Mouse (Mus musculus): Measurements from ENCODE around the gene Ugt1a6a. TPM values are rescaled to one million over a fixed set of nuclear protein-coding genes. Genes with fewer than 3 reads are reported as not detected.
"Not testable (repeated sequence)": the region's sequence is repeated elsewhere in the genome, so short reads cannot be mapped to it uniquely, and the experiment has no call there.

Gene Ugt1a6a
- polyA plus RNA-seq, 1 experiment from 2014 or later, result 4.4 TPM

- Histone ChIP-seq H3K36me3 (no peaks in the 10 kb centered on the region), H3K27ac (replicated peaks) (no peak overlapping the region), H3K4me3 (no peak overlapping the region), H3K9ac (replicated peaks) (no peak overlapping the region), H3K9me3 (no peaks in the 10 kb centered on the region), H3K27me3 (no peaks in the 10 kb centered on the region), H3K4me1 (peaks cover 10% of the 10 kb centered on the region), H3K4me2 (replicated peaks) (no peak overlapping the region)
- ATAC-seq (replicated peaks), result no peak
- WGBS, result 90% methylated on average over 1 of the region's 1 CpGs
These were observed 3.5 kb downstream of the Ugt1a6a start for GRCm38 (mm10) chr1:88138145-88138544.

- H3K9ac ChIP-seq (replicated peaks), result not testable (repeated sequence)
These were observed 5.9 kb downstream of the Ugt1a6a start for GRCm38 (mm10) chr1:88140492-88140891.

GRCm38 (mm10) chr1:88143966-88144675 is 9.5 kb downstream of the Ugt1a6a start:
- H3K27ac ChIP-seq (replicated peaks); H3K4me3 ChIP-seq; H3K27me3 ChIP-seq; H3K9ac ChIP-seq (replicated peaks); H3K4me1 ChIP-seq; H3K4me2 ChIP-seq (replicated peaks); H3K36me3 ChIP-seq; H3K9me3 ChIP-seq: not testable (repeated sequence)
- WGBS, result 1% methylated on average over 5 of the region's 5 CpGs
- ATAC-seq (replicated peaks), result 0 out of 2 replicates have a peak, but pooled peaks have one; percentile 19

More at GRCm38 (mm10) chr1:88140492-88140891, 5.9 kb downstream of the Ugt1a6a start:
- not testable (repeated sequence) for H3K27ac ChIP-seq (replicated peaks); H3K27me3 ChIP-seq; ATAC-seq (replicated peaks); H3K9me3 ChIP-seq; H3K36me3 ChIP-seq; H3K4me1 ChIP-seq; H3K4me2 ChIP-seq (replicated peaks); H3K4me3 ChIP-seq
- WGBS, result 55% methylated on average over 1 of the region's 1 CpGs

- H3K4me1 ChIP-seq; H3K27me3 ChIP-seq; H3K36me3 ChIP-seq; H3K9ac ChIP-seq (replicated peaks); H3K27ac ChIP-seq (replicated peaks); H3K4me3 ChIP-seq; H3K4me2 ChIP-seq (replicated peaks); H3K9me3 ChIP-seq; ATAC-seq (replicated peaks): not testable (repeated sequence)
- WGBS, result 74% methylated on average over 2 of the region's 2 CpGs
These were observed 10.7 kb downstream of the Ugt1a6a start for GRCm38 (mm10) chr1:88145278-88145677.

- 94% methylated on average over 2 of the region's 2 CpGs for WGBS
- H3K27me3 ChIP-seq; ATAC-seq (replicated peaks); H3K4me3 ChIP-seq; H3K9me3 ChIP-seq; H3K4me2 ChIP-seq (replicated peaks); H3K9ac ChIP-seq (replicated peaks); H3K36me3 ChIP-seq; H3K4me1 ChIP-seq; H3K27ac ChIP-seq (replicated peaks): not testable (repeated sequence)
These were observed 15.5 kb downstream of the Ugt1a6a start for GRCm38 (mm10) chr1:88150133-88150532.

GRCm38 (mm10) chr1:88158430-88158829 is 23.8 kb downstream of the Ugt1a6a start:
- no peaks in the 10 kb centered on the region for H3K27me3 ChIP-seq
- no peak overlapping the region for H3K27ac ChIP-seq (replicated peaks)
- no peaks in the 10 kb centered on the region for H3K36me3 ChIP-seq
- WGBS, result 89% methylated on average over 2 of the region's 2 CpGs
- H3K4me1 ChIP-seq, result no peaks in the 10 kb centered on the region
- H3K4me2 ChIP-seq (replicated peaks), result no peak overlapping the region
- H3K9me3 ChIP-seq, result no peaks in the 10 kb centered on the region
- H3K9ac ChIP-seq (replicated peaks), result no peak overlapping the region
- no peak for ATAC-seq (replicated peaks)
- H3K4me3 ChIP-seq, result no peak overlapping the region

GRCm38 (mm10) chr1:88165711-88166110 is 31.1 kb downstream of the Ugt1a6a start, which contains the start of gene Ugt1a5:
Gene Ugt1a5 (plus strand): TSS chr1:88166012.
- H3K9ac ChIP-seq (replicated peaks), result no peak within 1 kb of the TSS
- no peak within 1 kb of the TSS for H3K4me2 ChIP-seq (replicated peaks)
- no peaks in the 10 kb centered on the region for H3K4me1 ChIP-seq
- no peaks in the 10 kb centered on the region for H3K36me3 ChIP-seq
- WGBS, result 84% methylated on average over 5 of the region's 5 CpGs
- H3K9me3 ChIP-seq, result no peaks in the 10 kb centered on the region
- no peak within 1 kb of the TSS for H3K27ac ChIP-seq (replicated peaks)
- no peaks in the 10 kb centered on the region for H3K27me3 ChIP-seq
- ATAC-seq (replicated peaks), result no peak
- no peak within 1 kb of the TSS for H3K4me3 ChIP-seq

- not testable (repeated sequence) for H3K9me3 ChIP-seq; H3K4me3 ChIP-seq; H3K4me1 ChIP-seq; H3K27ac ChIP-seq (replicated peaks); H3K36me3 ChIP-seq; H3K9ac ChIP-seq (replicated peaks); H3K4me2 ChIP-seq (replicated peaks); ATAC-seq (replicated peaks); H3K27me3 ChIP-seq
- 96% methylated on average over 6 of the region's 7 CpGs for WGBS
These were observed 37.6 kb downstream of the Ugt1a6a start for GRCm38 (mm10) chr1:88172190-88172589.

- Histone ChIP-seq H3K36me3 (no peaks in the 10 kb centered on the region), H3K27me3 (no peaks in the 10 kb centered on the region), H3K4me2 (replicated peaks) (no peak overlapping the region), H3K4me3 (no peak overlapping the region), H3K27ac (replicated peaks) (no peak overlapping the region), H3K9me3 (0 out of 2 replicates have a peak, but pooled peaks cover 5% of the 10 kb centered on the region), H3K4me1 (no peaks in the 10 kb centered on the region), H3K9ac (replicated peaks) (no peak overlapping the region)
- ATAC-seq (replicated peaks), result no peak
- 92% methylated on average over 1 of the region's 1 CpGs for WGBS
These were observed 45.0 kb downstream of the Ugt1a6a start for GRCm38 (mm10) chr1:88179657-88180056.

GRCm38 (mm10) chr1:88186325-88186935 is 51.8 kb downstream of the Ugt1a6a start:
- Histone ChIP-seq H3K36me3 (no peaks in the 10 kb centered on the region), H3K9me3 (no peaks in the 10 kb centered on the region), H3K27me3 (no peaks in the 10 kb centered on the region), H3K9ac (replicated peaks) (no peak overlapping the region), H3K4me2 (replicated peaks) (no peak overlapping the region), H3K4me3 (no peak overlapping the region), H3K4me1 (no peaks in the 10 kb centered on the region), H3K27ac (replicated peaks) (no peak overlapping the region)
- WGBS, result 89% methylated on average over 5 of the region's 5 CpGs
- ATAC-seq (replicated peaks), result no peak

- 74% methylated on average over 3 of the region's 3 CpGs for WGBS
- Histone ChIP-seq H3K4me1 (no peaks in the 10 kb centered on the region), H3K9me3 (no peaks in the 10 kb centered on the region), H3K27me3 (no peaks in the 10 kb centered on the region), H3K9ac (replicated peaks) (no peak overlapping the region), H3K4me3 (no peak overlapping the region), H3K27ac (replicated peaks) (no peak overlapping the region), H3K4me2 (replicated peaks) (no peak overlapping the region), H3K36me3 (no peaks in the 10 kb centered on the region)
- ATAC-seq (replicated peaks), result no peak
These were observed 57.5 kb downstream of the Ugt1a6a start for GRCm38 (mm10) chr1:88192136-88192535.

- Histone ChIP-seq H3K27ac (replicated peaks) (no peak overlapping the region), H3K9me3 (no peaks in the 10 kb centered on the region), H3K4me2 (replicated peaks) (no peak overlapping the region), H3K4me3 (no peak overlapping the region), H3K9ac (replicated peaks) (no peak overlapping the region), H3K27me3 (no peaks in the 10 kb centered on the region), H3K4me1 (no peaks in the 10 kb centered on the region), H3K36me3 (no peaks in the 10 kb centered on the region)
- ATAC-seq (replicated peaks), result no peak
- 94% methylated on average over 1 of the region's 1 CpGs for WGBS
These were observed 61.1 kb downstream of the Ugt1a6a start for GRCm38 (mm10) chr1:88195687-88196086.

- no peak overlapping the region for H3K27ac ChIP-seq (replicated peaks)
- H3K4me1 ChIP-seq, result no peaks in the 10 kb centered on the region
- no peak overlapping the region for H3K4me3 ChIP-seq
- no peak overlapping the region for H3K4me2 ChIP-seq (replicated peaks)
- H3K9me3 ChIP-seq, result no peaks in the 10 kb centered on the region
- no peaks in the 10 kb centered on the region for H3K36me3 ChIP-seq
- H3K9ac ChIP-seq (replicated peaks), result no peak overlapping the region
- ATAC-seq (replicated peaks), result no peak
- WGBS, result 76% methylated on average over 3 of the region's 3 CpGs
- no peaks in the 10 kb centered on the region for H3K27me3 ChIP-seq
These were observed 62.8 kb downstream of the Ugt1a6a start for GRCm38 (mm10) chr1:88197443-88197842.

Data from forebrain, embryonic 15.5 days (tissue).